Mouse (Mus musculus) retina, postnatal 7 days (tissue): Measurements from ENCODE around the gene Pde4d.

Experiments
- DNase-seq: peaks from one replicate; pipeline ENCODE4 v3.0.0-alpha.2; 2012; ENCODE audit warnings: low read depth, low spot score

The Pde4d gene

DNA sequence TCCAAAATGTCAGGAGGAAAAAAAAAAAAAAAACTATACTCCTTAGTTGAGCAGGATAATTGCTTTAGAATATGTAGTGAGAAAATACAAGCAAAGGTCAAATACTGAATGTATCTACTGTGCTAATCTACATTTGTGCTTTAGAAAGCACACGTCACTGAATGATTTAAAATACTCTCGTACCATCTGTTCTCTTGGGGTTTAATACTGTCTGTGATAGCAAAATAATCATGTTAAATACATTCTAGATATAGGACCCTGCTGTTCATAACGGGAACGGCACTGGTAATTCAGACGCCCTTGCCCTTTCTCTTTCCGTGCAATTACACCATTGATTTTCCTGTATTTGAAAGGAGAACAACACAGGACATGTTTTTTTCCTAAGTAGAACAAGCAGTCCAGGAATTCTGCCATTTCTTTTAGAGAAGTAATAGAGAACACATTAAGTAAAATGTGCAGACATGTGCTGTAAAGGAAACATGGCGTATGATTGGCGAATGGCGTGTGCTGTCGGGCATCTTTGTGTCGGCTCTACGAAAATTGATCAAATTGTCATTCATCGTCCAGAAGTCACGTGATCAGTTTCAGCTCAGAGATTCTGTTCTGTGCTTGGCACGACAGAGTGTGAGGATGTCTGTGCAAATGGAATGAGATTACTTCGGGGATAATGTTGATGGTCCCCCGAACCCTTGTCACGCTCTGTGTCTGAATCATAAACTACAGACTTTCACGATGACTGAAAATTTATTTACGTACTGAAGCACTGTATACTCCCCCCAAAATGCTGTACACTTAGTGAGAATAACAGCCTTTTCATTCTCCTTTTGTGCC, 1119.1 kb downstream of the Pde4d start:
- DNase-seq: no peak

DNA sequence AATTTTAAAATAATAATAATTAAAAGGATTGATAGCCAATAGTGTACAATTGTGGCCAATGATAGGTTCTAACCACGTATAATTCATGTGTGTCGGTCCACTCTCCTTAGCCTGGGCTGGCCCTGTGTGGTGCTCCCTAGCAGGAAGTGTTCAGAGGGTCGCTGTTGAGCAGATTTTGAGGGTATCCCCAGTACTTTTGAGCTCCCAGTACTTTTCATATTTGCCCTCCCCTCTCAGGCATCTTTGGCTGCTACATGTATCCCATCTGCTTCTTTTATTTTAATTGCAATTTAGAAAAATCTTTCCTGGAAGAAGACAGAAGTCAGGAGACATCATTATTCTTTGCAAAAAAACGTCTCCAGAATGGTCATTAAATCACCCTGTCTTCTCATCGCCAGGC, 1119.7 kb downstream of the Pde4d start:
- no peak for DNase-seq

DNA sequence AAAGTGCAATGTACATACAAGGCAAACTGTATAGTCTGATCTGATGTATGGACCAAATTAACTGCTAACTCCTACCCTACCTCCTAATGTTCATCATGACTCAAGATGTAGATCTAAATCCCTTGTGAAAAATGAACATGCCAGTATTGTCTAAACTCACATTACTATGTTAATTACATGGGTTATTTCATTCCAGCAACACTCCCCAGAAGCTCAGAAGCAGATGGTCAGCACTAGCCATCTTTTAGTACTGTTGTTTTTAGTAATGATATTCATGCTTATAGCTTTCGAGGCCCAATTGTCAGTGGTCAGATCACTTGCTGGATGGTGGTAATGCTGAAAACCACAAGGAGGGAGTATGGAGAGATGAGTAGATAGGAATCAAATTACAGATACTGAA, 1127.0 kb downstream of the Pde4d start:
- DNase-seq: no peak

DNA sequence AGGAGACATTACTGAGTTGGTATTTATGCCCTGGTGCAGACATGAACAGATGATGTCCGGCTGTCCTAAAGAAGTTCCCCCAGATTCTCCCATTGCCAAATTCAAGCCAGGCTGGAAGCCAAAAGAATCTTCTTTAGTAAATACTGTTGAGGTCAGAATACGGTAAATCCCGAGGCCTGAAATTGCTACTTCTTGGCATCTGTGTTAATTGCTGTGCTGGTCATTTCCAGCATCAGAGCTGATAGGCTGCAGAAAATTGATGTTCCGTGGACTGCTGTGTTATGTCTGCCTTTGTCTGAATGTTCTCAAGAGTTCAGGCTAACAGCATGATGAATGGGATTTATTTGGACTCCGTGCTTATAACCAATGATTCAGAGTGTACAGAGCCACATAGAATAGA, 1127.7 kb downstream of the Pde4d start:
- DNase-seq: no peak

DNA sequence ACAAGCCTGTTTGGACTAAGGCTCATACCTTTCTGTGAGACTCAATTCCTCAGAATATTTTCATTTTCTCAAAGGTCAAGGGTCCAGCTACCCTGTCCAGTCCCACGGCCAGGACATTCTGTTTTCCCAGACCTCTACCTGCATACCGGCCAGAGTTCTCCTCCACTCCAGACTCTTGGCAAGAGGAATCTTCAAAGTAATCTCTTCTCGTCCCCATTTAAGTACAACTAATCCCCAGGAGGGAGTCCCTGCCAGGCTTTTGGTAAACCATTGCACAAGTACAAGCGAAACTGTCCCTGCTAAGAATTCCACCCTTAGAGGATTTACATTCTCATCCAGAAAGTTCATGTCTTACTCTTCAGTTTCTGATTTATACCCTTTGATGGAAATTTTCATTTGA, 1128.2 kb downstream of the Pde4d start:
- DNase-seq: no peak

DNA sequence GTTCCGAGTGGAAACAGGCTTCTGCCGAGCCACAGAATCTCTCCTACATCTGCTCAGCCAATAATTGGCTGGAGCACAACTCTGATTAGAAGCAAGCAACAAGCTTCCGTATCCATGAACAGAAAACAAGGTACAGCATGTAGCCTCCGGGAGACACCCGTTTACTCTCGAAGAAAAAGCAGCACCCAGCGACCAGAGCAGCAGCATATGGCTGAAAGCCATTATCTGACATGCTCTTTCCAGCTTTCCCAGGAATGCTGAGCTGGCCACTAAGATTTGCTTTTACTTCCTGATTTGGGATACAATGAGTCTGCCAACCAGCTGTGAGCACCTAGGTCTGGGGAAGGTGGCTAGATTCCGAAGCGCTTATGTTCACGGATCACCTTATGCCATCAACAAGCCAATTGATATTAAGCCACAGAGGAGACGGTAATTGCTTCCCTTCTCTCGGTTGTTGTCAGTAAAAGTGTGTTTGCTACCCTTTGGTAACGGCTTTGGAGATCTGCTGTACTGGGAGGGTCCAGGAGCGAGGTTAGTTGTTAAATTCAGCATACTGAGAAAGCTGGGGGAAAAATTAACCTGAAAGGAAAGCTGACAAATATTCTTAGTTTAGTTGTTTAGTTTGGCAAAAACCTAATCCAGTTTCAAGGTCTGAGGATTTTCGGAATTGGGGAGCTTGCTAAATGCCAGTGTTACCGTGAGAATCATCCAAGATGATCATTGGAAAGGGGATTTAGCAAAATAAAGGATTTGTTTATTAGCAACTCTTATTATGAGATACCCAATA, 1131.7 kb downstream of the Pde4d start:
- no peak for DNase-seq

DNA sequence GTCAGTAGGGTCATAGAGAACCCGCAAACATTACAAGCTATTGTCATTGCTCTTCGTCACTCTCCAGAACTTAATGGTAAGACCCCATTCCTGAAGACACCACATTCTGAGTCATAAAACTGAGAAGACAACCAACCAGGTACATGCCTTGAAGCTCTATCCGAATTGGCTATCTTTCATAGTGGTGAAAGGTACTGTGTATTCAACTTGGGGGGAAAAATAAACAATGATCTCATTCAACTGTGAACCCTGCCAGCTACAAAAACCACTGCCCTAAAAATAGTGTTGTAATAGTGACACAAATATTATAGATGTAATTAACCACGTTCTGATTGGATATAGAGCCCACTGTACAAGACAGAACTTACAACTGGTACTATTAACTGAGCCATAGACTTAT, 1140.3 kb downstream of the Pde4d start:
- no peak for DNase-seq

DNA sequence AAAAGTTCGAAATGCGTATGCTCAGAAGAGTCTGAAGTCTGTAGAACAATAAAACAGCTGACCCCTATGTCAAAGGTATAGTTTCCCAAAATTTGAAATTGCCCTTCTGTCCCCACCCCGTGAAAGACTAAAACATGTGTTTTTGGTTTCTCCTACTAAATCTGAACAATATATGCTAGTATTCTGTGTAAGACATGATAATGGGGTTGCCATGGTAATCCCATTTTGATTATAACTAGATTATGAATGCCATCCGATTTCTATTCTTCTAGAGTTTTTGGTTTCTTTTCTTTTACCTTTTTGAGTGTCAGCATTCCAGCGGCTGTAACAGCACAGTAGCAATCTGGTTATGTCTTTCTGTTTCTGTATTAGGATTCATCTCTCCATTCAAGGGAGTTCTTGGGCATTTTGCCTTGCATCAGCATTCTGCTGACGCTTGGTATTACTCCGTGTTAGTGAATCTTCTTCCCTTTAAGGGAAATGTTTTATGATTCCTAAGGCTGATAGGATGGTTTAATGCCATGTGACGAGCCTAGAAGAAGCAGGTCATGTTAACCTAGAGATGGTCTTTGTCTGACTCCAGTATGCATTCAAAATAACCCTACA, 1142.5 kb downstream of the Pde4d start:
- no peak for DNase-seq

DNA sequence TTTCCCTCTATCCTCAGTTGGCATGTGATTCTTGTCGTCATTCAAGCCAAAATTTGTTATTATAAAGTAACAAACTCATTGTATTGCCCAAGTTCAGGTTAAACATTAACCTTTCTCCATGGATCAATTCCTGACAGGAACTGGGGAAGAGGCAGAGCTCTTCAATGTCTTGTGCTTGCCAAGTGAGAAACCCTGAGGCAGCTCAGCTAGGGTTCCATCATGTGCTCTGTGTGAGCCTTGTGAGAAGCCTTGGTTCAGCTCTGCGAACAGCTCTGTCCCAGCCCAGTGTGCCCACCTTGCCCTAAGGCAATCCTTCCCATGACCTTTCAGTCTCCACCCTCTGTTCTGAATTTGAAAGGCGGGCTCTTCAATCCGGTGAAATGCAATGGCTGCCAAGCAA, 1150.0 kb downstream of the Pde4d start:
- no peak for DNase-seq

DNA sequence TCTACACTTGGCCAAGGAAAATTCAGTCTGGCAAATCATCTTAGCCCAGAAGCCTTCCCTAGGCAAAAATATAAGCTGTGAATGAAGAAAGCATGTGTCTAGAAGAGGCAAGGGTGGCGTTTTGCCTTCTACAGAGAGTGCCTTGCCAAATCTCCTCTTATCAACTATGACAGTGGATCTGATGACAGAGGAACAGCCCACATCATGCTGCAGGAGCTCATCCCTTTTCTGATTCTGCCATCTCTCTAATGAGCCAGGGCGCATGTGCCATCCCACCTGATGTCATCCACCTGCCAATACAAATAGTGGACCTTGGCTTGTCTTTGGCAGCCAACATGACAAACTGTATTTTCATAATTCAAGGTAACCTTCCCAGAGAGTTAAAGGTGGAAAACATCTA, 1154.3 kb downstream of the Pde4d start:
- no peak for DNase-seq

DNA sequence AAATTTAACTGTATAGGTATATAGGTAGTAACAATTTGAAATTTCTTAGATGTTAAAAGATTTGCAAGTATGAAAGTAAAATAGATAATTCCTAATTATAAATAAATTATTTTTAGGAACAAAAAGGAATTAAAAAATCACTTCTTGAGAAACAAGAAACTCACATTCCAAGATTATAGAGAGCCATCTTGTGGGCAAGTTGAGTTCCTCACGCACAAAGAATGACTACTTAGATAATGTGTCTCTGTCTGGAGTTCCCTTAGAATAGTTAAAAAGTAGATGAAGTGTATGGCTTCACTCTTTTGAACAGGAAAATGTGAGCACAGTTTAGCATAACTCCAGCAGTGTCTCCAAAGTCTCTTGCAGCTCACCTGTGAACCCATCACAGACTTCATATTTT, 1155.4 kb downstream of the Pde4d start:
- DNase-seq: no peak

DNA sequence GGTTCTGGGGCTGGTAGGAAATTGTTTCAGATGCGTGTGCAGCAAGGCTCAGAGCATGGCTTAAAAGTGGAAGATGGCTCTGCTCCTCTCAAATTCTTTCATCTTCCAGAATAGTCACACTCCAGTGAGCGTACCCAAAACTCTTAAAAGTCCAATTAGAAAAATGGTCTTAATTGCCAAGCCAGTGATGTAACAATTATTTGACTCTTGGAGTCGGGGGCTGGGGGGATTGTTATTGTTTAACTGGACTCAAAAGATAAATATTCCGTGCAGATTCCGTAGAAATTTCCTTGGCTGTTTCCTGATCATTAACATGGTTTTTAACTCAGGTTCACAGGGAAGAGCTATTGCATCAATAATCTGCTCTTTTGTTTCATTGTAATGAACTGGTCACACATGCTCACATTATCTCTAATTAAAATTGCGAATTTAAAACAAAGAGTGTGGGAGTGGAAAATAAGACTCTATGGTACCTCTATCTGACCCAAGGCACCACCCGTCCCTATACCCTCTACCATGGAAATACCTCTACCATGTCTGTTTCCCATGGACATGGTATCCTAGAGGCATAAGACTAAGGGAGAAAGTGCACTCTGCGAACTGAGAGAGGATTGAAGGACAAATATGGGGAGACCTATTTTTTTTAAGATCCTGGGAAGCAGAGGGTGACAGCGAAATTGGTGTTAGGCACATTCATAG, 1159.5 kb downstream of the Pde4d start:
- DNase-seq: no peak

DNA sequence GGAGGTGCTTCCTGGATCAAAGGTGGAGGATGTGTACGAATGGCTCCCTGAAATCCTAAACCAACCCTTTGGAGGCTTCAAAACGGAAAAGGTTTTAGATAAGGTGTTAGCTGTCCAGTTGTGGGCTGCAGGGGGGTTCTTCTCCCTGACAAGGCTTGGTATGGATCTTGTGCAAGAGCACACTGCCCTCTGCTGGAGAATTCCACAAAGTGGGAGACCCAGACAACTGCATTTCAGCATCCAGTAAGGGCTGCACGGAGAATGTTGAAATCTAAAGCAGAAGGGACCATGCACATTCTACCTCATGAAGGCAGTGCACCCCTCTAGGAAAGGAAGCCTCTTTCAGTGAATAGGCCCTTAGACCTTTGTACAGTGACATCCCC, 1160.0 kb downstream of the Pde4d start:
- DNase-seq: peak; percentile 46

DNA sequence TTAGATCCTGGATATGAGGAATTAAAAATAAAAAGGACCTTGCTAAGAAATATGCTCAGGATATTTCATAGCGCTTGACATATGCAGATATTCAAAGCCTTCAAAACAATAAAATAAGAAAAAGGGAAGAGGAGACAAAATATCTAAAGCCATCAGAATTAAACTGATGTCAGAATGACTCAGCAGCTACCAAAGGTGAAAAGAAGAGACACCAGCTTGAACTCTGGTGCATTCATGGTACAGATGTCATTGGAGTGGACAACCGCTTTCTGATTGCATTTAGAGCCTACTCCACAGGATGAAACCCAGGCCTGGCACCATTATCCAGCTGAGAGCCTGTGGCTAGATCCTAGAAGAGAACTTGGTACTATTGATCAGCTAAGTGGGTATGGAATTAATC, 1161.0 kb downstream of the Pde4d start:
- no peak for DNase-seq

DNA sequence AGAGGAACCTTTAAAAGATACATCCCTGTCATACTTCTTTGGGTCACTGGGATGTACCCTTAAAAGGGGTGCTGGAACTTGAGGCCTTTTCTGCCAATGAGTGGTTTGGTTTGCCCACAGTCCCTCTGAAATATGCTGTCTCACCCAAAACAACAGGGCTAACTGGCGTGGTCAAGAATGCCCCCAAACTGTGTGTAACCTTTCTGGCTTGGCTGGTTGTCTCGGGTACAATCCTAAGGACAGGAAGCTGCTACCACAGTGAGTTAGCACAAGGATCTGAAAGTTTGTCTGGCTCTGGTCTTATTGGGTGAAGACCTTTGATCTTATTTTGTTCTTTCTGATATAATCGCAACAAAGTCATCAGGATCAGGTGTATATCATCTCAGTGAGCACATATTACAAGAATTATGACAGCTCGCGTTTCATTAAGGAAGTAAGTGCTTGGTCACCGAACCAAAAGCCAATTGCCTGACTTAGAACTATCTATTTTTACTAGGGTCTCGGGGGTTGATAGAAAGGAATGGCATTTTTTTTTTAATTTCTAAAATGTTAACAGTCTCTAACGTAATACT, 1165.6 kb downstream of the Pde4d start:
- no peak for DNase-seq

DNA sequence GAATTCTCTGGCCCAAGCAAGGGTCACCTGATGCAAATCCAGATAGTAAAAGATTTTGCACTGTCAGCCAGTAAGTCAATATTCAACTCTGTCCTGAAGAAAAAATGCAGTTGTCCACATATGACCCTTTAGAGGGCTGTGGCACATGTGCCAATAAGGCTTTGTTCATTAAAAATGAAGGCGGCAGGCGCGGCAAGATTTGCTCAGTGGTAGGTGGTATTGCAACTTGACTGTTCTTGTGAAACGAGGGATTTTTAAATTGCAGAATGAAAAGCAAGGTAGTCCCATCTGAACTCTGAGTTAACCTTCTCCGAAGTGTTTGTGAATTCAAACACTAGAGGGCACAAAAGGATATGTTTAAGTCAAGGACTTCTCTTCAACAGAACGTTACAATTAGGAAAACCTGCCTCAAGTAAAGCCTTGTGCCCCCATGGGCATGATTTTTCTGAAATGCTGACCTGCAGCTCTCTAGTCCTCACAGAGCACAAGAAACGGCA, 1166.1 kb downstream of the Pde4d start:
- DNase-seq: peak; percentile 19

DNA sequence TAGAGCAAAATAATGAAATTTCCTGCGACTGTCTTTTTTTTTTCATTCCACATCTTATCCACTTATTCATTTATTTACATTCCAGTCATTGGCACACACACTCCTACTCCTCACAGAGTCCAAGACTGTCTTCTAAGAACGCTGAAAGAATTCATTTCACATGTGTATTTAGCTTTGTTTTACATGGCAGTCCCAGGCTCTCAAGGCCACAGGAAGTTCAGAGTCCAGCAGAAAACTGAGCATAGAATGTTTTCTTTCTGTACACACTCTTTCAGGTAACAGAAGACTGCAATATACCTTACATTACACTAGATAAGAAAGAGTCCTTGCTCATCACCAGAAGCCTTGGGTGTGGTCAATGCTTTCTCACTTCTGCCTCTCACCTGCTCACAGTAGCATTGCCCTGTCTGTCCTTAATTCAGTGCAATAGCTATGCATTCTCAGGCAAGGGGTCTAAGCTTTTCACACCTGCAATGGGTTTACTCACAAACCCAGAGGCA, 1169.5 kb downstream of the Pde4d start:
- DNase-seq: no peak

DNA sequence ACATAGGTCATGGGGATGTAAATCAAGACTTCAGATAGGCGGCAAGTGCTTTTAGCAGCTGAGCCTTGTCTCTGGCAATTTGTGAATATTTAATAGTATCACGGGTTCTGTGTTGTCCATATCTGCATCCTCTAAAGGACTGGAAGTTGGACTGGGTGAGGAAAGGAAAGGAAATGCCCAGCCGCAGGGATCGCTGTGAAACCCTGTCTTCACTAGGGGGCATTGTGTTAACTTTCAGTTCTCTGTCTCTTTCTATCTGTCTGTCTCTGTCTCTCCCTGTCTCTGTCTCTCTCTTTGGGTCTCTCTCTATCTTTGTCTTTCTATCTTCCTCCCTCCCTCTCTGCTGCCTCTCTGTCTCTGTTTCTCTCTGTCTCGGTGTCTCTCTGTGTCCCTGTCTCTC, 1172.5 kb downstream of the Pde4d start:
- DNase-seq: no peak

DNA sequence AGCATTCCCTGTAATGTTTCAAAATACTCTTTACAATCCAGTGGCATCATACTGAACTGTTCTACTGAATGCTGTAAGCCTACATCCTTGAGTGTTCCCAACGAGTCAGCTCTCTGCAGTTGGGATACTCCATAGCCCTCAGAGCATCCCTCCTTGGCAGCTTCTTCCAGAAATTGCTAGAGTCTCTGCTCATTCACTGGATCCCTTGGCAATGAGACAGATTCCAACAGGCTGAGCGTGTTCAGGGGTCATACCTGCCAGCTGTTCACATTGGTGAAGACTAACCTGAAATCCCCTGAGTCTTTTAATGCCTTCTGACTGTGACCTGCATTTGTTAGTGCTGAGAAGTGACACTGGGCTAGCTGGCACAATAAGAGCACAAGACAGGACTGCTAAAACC, 1173.5 kb downstream of the Pde4d start:
- no peak for DNase-seq

DNA sequence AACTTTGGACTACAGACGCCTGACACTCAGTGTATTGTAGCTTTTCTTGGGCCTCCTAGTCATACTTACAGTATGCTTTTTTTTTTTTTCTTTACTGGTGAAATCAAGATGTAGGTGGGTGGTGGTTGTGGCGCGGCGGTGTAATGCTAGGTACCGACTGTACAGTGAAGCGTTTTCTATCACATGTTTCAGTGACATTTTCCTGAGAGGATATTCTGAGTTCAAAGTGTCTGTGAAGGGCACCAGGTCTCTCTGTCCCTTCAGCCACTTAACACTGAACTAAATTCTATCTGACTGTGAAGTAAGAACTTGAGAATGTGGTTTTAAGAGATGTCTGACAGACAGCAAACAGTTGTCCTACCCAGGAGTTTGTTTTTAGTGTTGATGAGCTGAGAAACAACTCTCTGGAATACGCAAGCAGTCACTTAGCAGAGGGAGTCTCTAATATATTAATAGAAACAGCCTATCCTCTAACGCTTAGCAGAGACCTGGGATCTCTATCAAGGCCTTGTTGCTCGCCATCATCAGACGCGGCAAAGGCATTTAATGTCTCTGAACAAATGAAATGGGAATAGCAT, 1175.1 kb downstream of the Pde4d start:
- DNase-seq: no peak
